Mouse (Mus musculus) brain, embryonic 18.5 days (tissue): Measurements from ENCODE around the gene Grwd1.

Experiments
- DNase-seq: peaks from one replicate; pipeline ENCODE4 v3.0.0-alpha.2; 2012; ENCODE audit warnings: low read depth, low spot score

Gene Grwd1

GRCm38 (mm10) chr7:45842950-45843744 lies 12.4 kb upstream of the Grwd1 start:
- no peak for DNase-seq

DNA sequence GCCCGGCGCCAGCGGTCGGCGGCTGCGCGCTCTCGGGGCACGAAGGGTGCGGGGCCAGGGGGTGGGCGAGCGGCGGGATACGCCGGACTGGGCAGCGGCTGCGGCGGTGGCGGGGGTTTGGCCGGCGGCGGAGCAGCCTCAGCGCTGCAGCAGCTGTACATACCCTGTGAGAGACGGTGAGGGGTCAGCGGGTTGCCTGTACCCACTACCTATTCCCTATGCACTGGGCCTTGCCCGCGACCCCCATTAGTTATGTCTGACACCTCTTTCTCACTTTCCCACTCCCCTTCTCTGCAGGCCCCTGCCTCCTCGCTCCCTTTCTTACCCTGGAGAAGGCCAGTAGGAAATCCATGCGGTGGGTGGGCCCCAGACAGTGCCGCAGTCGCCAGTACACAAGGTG lies 3.2 kb upstream of the Grwd1 start:
- DNase-seq, result no peak

- no peak for DNase-seq
These were observed 2.5 kb upstream of the Grwd1 start for GRCm38 (mm10) chr7:45833148-45833790.

DNA sequence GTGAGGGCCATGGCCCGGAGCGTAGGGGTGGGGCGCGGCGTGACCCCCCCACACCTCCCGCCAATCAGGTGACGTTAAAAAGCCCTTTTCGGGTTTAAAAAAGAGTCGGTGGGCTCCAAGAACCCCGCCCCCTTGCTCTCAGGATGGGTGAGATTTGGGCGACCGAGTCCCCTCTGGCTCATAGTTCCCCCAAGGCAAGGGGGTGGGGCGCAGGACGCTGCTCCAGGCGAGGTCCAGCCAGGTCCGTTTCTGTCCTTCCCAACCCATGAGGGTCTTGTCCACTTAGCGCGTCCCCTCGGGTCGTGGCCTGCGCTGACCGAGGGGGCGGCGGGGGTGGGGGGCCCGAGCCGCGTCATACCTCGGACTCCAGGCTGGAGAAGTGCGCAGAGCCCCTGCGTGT lies 1.7 kb upstream of the Grwd1 start:
- DNase-seq, result no peak

GRCm38 (mm10) chr7:45831128-45831525 lies 383 bp upstream of the Grwd1 start:
- DNase-seq, result no peak

GRCm38 (mm10) chr7:45826631-45827030 lies 4.1 kb downstream of the Grwd1 start:
- DNase-seq, result no peak

DNA sequence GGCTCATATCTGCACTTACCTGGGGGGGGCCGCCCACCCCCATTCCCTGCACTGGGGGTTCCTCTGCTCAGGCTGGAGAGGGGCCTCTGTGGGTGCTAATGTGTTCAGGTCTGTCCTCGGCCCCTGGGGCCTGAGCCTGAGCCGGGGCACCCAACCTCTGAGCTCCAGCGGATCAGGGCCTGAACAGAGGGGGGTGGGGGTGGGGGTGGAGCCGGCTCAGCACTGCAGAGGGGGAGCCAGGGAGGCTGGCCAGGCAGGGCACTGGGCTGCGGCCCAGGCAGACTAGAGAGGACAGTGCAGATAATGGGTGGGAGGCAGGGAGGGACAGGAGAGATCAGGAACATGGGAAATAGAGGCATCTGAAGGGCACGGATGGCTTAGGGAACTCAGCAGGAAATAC lies 6.1 kb downstream of the Grwd1 start, which contains the start of gene Kcnj14:
Gene Kcnj14 (minus strand): TSS at position 185 of the 400 bp plus-strand sequence.
- no peak for DNase-seq

DNA sequence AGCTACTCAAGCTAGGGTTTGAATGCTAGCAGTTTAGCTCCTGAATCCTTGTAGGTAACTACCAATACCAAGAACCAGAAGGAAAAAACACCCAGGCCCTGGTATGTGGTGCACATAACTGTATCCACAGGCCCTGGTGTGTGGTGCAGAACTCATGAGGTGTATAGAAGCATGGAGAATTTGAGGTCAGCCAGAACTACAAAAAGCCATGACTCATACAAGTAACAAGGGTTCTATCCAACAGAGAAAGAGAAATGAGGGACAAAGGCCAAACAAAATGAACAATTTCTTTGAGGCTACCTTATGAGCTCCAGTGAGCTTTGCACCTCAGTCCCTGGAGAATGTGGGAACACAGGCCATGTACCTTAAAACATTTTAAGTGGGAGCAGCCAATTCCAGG lies 9.8 kb downstream of the Grwd1 start:
- no peak for DNase-seq

DNA sequence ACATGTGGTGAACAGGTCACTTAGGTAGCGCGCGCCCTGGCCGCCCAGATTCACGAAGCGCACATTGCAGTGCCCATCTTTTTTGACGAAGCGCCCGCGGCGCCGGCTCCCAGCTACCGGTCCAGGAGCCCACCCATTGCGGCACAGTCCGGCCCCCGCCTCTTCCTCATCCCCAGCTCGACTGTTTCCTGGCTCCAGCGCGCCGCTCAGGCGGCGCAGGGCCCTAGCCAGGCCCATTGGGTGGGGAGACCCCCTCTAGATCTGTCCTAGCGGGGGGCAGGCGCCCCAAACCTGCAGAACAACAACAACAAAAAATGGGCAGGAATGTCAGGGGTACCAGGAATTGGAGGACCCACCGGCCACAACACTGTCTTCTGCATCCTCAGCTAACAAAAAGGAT lies 10.9 kb downstream of the Grwd1 start:
- no peak for DNase-seq

DNA sequence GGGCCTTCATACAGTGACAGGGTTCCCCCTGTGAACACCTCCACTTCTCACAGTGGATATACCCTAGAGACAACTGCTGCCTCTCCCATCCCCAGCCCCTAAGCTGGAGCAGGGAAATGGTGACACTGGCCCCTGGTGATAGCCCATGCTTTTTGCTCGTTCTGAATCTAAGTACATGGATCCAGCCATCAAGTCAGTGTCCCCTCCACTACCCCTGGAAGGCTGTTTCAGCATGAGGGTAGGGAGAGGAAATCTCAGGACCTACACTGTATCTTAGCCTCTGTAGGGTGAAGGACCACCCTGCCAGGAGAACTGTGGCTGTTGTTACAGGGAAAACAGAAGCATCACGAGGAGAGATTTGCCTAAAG lies 14.8 kb downstream of the Grwd1 start:
- no peak for DNase-seq

GRCm38 (mm10) chr7:45815323-45815983 lies 15.3 kb downstream of the Grwd1 start:
- no peak for DNase-seq

DNA sequence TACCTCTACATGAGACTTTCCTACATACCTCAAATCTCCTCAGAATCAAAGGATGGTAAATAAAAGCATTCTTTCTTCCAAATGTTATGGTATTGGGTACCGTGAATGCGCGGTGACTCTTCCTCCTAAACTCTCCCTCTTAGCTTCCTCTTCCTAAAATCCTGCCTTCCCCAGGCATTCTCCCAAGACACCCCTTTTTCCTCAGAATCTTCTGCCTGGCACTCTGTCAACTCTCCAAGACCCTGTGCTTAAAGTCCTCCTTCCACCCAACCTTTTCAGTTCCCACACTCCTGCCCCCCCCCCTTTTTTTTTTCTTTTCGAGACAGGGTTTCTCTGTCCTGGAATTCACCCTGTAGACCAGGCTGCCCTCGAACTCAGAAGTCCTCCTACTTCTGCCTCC lies 15.9 kb downstream of the Grwd1 start:
- DNase-seq, result no peak

DNA sequence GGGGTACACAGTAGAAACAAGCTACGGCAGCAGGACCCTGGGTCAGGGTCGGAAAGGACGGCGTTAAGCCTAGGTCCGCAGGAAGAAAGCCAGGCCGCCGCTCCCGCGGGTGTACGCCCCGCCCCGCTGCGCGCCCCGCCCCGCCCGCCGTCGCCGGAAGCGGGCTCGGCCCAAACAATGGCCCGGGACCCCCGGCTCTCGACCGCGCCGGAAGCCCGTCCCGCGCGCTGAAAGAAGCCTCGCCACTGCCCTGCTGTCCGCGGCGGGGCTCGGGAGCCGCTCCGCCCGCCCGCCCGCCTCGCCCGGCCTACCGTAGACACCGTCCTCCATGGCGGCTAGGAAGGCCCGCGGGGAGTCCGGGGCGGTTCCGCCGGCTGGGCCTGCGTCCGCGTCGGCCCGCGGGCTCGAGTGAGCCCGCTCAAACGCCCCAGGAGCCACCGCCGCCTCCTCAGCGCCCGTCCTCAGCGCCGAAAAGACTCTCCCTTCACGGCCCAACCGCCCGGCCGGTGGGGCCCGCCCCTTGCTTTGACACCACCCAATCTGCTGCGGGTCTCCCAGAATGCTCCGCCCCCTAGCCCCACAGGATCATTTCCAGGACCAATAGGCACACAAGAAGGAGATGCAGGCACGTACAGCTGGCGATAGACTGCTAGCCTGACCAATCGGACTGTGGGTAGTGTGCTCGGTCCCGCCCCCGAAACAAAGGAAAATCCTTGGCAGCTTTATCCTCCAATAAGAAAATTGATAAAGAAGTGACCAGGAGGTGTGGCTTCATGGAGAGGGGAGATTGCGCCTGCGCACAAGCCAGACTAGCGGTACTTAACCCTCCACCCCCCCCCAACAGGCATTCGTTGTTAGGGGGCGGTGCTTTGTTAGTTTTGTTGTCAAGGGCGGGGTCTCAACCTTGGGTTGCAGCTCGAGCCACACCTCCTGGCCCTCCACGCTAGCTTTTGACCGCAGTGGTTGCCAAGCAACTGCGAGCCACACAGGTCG lies 16.7 kb downstream of the Grwd1 start, which contains the start of gene Cyth2:
Gene Cyth2 (minus strand): TSS at position 795 of the 993 bp plus-strand sequence.
- peak; percentile 100 for DNase-seq

- no peak for DNase-seq
These were observed 17.8 kb downstream of the Grwd1 start for GRCm38 (mm10) chr7:45812921-45813320.

DNA sequence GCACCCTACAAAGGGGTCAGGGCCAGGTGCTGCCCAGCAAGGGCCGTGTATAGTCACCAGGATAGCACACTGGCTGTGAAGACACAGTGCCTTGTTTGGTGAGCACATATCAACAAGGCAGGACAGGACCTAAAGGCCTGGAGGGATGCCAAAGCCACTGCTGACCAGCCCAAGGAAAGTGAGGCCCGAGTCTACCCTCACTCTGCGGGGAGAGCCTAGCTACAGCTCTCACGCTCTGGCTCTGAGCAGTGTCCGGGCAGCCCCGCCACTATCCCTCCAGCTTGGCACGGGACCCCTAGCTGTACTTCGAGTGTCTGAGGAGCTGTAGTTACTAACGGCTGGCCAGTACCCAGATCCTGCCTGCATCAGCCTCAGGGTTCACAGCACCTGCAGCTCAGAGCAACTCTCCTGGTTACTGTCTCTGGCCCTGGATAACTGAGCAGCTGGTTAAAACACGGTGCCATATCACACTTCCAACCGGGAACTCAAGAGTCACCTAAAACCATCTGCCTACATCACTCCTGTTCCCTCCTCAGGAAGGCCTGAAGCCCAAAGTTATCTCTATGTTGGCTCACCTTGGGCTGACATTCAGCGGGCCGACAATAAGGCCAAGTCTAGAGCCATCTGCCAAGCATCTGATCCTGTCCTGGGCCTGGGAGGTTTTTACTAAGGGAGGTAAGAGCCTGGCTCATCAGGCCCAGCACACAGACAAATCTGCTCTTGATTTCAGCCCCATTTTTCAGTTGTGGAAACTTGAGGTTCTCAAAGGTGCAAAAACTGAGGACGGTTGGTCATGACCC lies 21.3 kb downstream of the Grwd1 start:
- no peak for DNase-seq

DNA sequence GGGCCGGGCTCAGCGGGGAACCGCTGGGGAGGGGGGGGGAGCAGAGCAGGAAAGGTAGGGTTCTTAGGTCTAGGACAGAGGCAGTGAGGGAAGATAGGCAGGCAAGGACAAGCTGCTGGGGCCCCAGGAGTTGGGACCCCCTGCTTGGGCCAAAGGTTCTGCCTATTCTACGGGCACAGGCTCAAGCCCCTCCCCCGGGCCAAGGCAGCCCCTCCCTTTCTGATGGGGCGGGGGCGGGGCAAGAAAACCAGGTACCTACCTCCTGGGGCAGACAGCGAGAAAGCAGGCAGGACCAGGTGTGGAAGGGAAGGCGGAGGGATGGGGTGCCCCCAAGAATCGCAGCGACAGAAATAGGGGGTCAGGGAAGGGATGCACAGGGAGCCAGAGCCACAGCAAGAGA lies 22.3 kb downstream of the Grwd1 start:
- no peak for DNase-seq

DNA sequence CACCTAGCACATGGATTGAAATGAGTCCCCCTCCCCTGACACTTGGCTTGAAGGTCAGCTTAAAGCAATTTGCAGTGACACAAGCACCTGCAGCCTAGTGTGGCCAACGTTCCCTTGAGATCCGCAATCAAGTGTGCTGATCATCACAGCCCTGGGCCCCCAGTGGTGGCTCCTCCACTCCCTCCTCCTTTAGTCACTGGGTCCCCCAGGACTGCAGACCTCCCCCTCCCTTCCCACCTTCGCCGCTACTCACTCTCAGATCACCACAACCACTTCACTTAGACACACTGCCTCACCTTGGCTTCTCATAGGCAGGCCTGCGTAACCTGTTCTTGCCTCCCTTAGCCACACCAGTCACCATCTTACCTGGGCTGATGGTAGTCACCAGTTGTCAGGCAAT lies 24.8 kb downstream of the Grwd1 start:
- no peak for DNase-seq

- DNase-seq, result no peak
These were observed 28.2 kb downstream of the Grwd1 start for GRCm38 (mm10) chr7:45802551-45802950.

GRCm38 (mm10) chr7:45801348-45801747 lies 29.4 kb downstream of the Grwd1 start:
- DNase-seq, result peak; percentile 79

DNA sequence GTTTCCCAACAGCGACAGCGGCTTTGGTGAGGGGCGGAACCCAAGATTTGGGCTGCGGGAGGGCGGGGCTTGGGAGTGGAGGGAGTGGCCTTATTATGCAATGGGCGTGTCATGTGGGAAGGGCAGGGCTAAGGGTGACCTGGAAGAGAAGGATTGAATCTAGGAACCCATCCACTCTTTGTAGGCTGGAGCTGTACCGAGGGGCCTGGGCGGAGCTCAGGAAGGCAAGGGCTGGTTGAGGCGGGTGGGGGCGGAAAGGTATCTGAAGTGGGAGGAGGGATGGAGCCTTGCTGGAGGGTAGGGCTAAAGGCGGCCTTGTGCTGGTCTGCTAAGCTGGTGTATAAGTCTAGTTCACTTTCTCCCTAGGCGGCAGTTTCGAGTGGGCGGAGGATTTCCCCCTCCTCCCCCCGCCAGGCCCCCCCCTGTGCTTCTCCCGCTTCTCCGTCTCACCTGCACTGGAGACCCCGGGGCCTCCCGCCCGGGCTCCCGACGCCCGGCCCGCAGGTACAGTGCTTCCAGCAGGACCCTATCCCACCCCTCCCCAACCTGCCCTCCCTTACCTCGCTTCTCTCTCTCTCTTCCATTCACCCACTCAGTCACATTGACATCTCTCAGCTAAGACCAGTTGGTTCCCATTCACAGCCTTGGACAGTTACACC lies 30.1 kb downstream of the Grwd1 start:
- DNase-seq, result no peak
